Mouse (Mus musculus): Measurements from ENCODE around the gene Gm21887. TPM values are rescaled to one million over a fixed set of nuclear protein-coding genes. Genes with fewer than 3 reads are reported as not detected.
"Not testable (repeated sequence)": the region's sequence is repeated elsewhere in the genome, so short reads cannot be mapped to it uniquely, and the experiment has no call there.

Gm21887 gene
- total and polyA plus RNA-seq, 2 experiments from 2014 or later: 51.3 to 201 TPM

DNA sequence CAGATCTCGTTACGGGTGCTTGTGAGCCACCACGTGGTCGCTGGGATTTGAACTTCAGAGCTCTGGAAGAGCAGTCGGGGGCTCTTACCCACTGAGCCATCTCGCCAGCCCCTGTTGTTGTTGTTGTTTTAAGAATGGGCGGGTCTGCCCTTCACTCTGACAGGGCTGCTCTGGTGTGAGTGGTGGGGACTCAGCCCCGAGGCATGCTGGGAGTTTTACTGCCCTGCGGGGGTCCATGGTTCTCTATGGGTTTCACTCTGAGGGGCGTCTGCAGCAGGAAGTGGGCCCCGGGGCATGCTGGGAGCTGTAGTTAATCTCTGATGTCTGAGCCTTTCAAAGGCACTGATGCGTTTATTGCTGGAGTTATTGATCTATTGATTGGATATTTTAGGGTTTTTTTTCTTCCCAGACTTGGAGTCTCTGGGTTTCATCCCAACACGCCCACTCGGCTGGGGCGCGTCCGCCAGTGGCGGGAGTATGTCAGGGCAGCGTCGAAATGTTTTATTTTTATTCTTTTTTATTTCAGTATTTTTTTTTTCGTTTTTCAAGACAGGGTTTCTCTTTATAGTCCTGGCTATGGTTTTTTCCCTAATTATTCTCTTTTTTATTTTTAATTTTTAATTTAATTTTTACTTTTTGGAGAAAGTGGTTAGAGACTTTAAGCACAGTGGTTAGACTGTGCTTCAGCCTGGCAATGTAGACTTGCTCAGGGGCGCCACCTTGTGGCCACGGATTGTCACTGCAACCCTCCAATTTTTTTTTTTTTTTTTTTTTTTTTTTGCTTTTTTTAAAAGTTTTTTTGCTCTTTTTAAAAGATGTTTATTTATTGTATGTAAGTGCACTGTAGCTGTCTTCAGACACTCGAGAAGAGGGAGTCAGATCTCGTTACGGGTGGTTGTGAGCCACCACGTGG, 8.1 kb downstream of the Gm21887 start:
- WGBS: 50% methylated on average over 27 of the region's 27 CpGs
- H3K4me2 ChIP-seq (ENCODE audit: low read depth, low read length, poor library complexity, severe bottlenecking); H3K36me3 ChIP-seq (ENCODE audit: insufficient read depth, low read length); H3K27me3 ChIP-seq (ENCODE audit: insufficient read depth, low read length); H3K27ac ChIP-seq (ENCODE audit: low read depth, low read length); H3K4me1 ChIP-seq (ENCODE audit: insufficient read depth, low read length); H3K9ac ChIP-seq (replicated peaks; ENCODE audit: low read length, poor library complexity, severe bottlenecking); H3K4me3 ChIP-seq (ENCODE audit: low read depth, low read length): not testable (repeated sequence)
- TF ChIP-seq CTCF (IDR thresholded peaks at IDR 0.05): peak; percentile 83
- H3K9me3 ChIP-seq (ENCODE audit: low read length): peaks cover 12% of the 10 kb centered on the region; the same call in 1 of the 2 replicates
- DNase-seq (ENCODE audit: low spot score): peak; percentile 83
- ATAC-seq (ENCODE audit: low FRiP score): peak; percentile 59

DNA sequence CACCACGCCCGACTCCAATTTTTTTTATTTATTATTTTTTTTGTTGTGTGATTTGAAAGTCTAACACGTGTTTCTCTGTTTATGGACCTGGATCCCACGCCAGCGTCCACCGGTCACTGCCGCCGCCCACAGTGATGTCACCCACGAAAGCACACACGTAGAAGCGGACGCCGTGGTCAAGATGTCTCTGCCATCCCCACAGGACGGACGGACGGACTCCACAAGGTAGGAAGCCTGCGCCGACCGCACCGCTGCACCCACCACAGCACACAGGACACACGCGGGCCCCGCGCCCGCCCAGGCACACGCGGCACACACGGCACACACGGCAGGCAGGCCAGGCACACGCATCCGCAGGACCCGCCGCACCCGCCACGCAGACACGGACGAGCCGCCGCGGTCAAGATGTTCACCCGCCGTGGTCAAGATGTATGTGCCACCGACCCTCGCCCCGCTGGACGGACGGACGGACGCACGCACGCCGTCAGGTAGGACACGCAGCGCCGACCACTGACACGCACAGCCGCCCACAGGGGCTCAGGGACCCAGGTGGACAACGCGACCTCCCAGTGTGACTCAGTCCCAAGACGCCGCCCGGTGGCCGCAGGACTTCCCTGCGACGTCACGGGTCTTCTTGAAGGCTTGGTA, 9.2 kb downstream of the Gm21887 start:
- WGBS: 84% methylated on average over 66 of the region's 66 CpGs
- H3K27ac ChIP-seq (ENCODE audit: low read depth, low read length): not testable (repeated sequence)

DNA sequence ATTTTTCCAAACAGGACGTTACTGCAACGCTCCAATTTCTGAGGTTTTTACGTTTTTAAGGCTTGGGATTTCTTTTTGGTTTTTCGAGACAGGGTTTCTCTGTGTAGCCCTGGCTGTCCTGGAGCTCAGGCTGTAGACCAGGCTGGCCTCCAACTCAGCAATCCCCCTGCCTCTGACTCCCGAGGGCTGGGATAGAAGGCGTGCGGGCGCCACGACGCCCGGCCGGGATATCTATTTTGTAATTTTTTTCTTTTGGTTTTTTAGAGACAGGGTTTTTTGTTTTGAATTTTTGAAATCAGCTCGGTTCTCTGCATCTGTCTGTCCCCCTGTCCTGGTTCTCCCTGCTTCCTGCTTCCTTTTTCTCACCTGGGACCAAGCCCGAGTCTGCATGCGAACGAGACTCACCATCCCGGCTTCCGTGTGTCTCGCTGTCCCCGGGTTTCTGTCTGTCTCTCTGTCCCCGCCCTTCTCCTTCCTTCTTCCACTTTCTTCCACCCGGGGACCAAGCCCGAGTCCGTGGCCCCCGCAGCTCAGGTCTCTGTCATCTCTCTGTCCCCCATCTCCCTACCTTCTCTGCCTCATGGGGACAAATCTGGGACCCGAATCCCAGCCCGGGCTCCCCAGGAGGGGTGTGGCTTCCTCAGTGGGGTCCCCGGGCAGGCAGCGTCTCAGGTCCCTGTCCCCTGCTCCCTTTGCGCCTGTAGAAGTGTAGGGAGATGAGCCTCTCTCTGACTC, 9.9 kb downstream of the Gm21887 start:
- WGBS: 84% methylated on average over 30 of the region's 30 CpGs
- ATAC-seq (ENCODE audit: low FRiP score) (peak; percentile 55), DNase-seq (ENCODE audit: low spot score) (peak; percentile 13)
- H3K4me1 ChIP-seq (ENCODE audit: insufficient read depth, low read length); H3K36me3 ChIP-seq (ENCODE audit: insufficient read depth, low read length); H3K9ac ChIP-seq (replicated peaks; ENCODE audit: low read length, poor library complexity, severe bottlenecking); H3K4me3 ChIP-seq (ENCODE audit: low read depth, low read length); H3K27ac ChIP-seq (ENCODE audit: low read depth, low read length); H3K27me3 ChIP-seq (ENCODE audit: insufficient read depth, low read length); H3K4me2 ChIP-seq (ENCODE audit: low read depth, low read length, poor library complexity, severe bottlenecking): not testable (repeated sequence)
- peaks cover 12% of the 10 kb centered on the region; the same call in 1 of the 2 replicates for H3K9me3 ChIP-seq (ENCODE audit: low read length)

More for the DNA sequence above, 9.2 kb downstream of the Gm21887 start:
- peak; percentile 45 for TF ChIP-seq CTCF (IDR thresholded peaks at IDR 0.05)
- H3K9me3 ChIP-seq (ENCODE audit: low read length): peaks cover 12% of the 10 kb centered on the region; the same call in 1 of the 2 replicates
- not testable (repeated sequence) for H3K27me3 ChIP-seq (ENCODE audit: insufficient read depth, low read length); H3K4me1 ChIP-seq (ENCODE audit: insufficient read depth, low read length); H3K9ac ChIP-seq (replicated peaks; ENCODE audit: low read length, poor library complexity, severe bottlenecking); H3K36me3 ChIP-seq (ENCODE audit: insufficient read depth, low read length); H3K4me2 ChIP-seq (ENCODE audit: low read depth, low read length, poor library complexity, severe bottlenecking); H3K4me3 ChIP-seq (ENCODE audit: low read depth, low read length)
- ATAC-seq (ENCODE audit: low FRiP score) (peak; percentile 86), DNase-seq (ENCODE audit: low spot score) (peak; percentile 20)

DNA sequence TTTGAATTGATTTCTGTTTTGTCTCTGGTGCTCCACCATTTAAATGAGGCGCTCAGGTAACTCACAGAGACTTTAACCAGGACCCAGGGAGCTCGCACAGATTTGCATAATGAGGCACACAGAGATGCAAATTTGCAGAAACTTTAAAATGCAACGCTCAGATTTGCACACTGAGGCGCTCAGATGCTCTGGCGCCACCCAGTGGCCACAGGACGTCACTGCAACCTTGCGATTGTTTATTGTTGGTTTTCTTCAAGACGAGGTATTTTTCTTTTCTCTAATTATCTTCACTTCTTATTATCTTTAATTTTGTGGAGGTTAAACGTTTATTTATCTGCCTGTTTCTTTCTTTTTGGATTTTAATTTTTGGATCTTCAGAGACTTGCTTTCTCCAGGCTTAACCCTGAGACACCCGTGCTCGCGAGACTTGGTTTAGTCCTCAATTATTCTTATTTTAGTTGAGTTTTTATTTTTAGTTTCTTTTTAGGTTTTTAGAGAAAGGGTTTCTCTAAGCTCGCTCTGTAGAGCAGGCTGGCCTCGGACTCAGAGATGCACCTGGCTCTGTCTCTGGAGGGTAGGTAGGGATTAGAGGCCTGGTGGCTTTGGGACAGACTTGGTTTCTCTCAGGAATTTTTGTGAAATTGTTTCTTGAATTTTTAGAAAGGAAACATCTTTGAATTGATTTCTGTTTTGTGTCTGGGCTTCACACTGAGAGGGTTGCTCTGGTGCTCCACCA, 10.7 kb downstream of the Gm21887 start:
- H3K4me1 ChIP-seq (ENCODE audit: insufficient read depth, low read length); ATAC-seq (ENCODE audit: low FRiP score); H3K27ac ChIP-seq (ENCODE audit: low read depth, low read length); H3K36me3 ChIP-seq (ENCODE audit: insufficient read depth, low read length); H3K27me3 ChIP-seq (ENCODE audit: insufficient read depth, low read length); H3K4me3 ChIP-seq (ENCODE audit: low read depth, low read length); H3K9ac ChIP-seq (replicated peaks; ENCODE audit: low read length, poor library complexity, severe bottlenecking); H3K4me2 ChIP-seq (ENCODE audit: low read depth, low read length, poor library complexity, severe bottlenecking): not testable (repeated sequence)
- peaks cover 12% of the 10 kb centered on the region; the same call in 1 of the 2 replicates for H3K9me3 ChIP-seq (ENCODE audit: low read length)
- DNase-seq (ENCODE audit: low spot score): peak; percentile 64
- WGBS: 52% methylated on average over 14 of the region's 14 CpGs
- TF ChIP-seq CTCF (IDR thresholded peaks at IDR 0.05): peak; percentile 78

DNA sequence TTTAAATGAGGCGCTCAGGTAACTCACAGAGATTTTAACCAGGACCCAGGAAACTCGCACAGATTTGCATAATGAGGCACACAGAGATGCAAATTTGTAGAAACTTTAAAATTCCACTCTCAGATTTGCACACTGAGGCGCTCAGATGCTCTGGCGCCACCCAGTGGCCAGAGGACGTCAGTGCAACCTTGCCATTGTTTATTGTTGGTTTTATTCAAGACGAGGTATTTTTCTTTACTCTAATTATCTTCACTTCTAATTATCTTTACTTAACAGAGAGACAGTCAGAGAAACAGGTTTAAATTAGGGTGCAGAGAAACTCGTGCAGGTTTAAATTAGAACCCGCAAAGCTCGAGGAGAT, 11.2 kb downstream of the Gm21887 start:
- TF ChIP-seq CTCF (IDR thresholded peaks at IDR 0.05): peak; percentile 99

DNA sequence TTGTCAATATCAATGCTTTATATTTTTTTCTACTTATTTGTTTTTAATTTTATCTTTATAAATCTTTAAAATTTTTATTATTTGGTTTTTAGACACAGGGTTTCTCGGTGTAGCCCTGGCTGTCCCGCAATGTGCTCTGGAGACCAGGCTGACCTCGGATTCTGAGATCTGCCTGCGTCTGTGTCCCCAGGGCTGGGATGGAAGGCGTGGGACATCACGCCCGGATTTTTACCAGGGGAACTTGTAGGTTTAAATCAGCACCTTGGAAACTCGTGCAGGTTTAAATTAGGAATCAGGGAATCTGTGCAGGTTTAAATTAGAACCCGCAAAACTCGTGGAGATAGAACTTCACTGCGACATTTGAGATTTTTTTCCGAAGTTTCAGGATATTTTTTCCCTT, 11.7 kb downstream of the Gm21887 start:
- H3K27ac ChIP-seq (ENCODE audit: low read depth, low read length); ATAC-seq (ENCODE audit: low FRiP score); H3K4me1 ChIP-seq (ENCODE audit: insufficient read depth, low read length); H3K27me3 ChIP-seq (ENCODE audit: insufficient read depth, low read length); H3K9ac ChIP-seq (replicated peaks; ENCODE audit: low read length, poor library complexity, severe bottlenecking); H3K4me2 ChIP-seq (ENCODE audit: low read depth, low read length, poor library complexity, severe bottlenecking); H3K36me3 ChIP-seq (ENCODE audit: insufficient read depth, low read length); H3K4me3 ChIP-seq (ENCODE audit: low read depth, low read length): not testable (repeated sequence)
- peak; percentile 20 for DNase-seq (ENCODE audit: low spot score)
- peaks cover 12% of the 10 kb centered on the region; the same call in 1 of the 2 replicates for H3K9me3 ChIP-seq (ENCODE audit: low read length)
- 73% methylated on average over 12 of the region's 12 CpGs for WGBS

More for the DNA sequence above, 11.2 kb downstream of the Gm21887 start:
- not testable (repeated sequence) for H3K4me3 ChIP-seq (ENCODE audit: low read depth, low read length); H3K27ac ChIP-seq (ENCODE audit: low read depth, low read length); ATAC-seq (ENCODE audit: low FRiP score); H3K4me1 ChIP-seq (ENCODE audit: insufficient read depth, low read length); H3K36me3 ChIP-seq (ENCODE audit: insufficient read depth, low read length); H3K27me3 ChIP-seq (ENCODE audit: insufficient read depth, low read length); H3K4me2 ChIP-seq (ENCODE audit: low read depth, low read length, poor library complexity, severe bottlenecking); H3K9ac ChIP-seq (replicated peaks; ENCODE audit: low read length, poor library complexity, severe bottlenecking)
- H3K9me3 ChIP-seq (ENCODE audit: low read length): peaks cover 12% of the 10 kb centered on the region; the same call in 1 of the 2 replicates
- DNase-seq (ENCODE audit: low spot score): peak; percentile 90
- 50% methylated on average over 9 of the region's 9 CpGs for WGBS
